Mouse (Mus musculus) gastrocnemius, adult 8-10 months (tissue): ENCODE results near the gene Trcg1. TPM values are rescaled to one million over a fixed set of nuclear protein-coding genes. Genes with fewer than 3 reads are reported as not detected.

Experiments used
- DNase-seq, 2 experiments: peaks; one replicate each; pipeline ENCODE4 v3.0.0; 2022; ENCODE audit warnings: low spot score in 2 of 2
- total RNA-seq, 4 experiments: library from RNA; stranded (reverse); gene quantifications; 2 replicates each; pipeline ENCODE4 v1.2.4; 2022

The Trcg1 gene
- total RNA-seq, 4 experiments from 2014 or later = not detected

- DNase-seq = no peak
Measured at GRCm38 (mm10) chr9:57295666-57296065, 59.3 kb downstream of the Trcg1 start.

- DNase-seq = no peak
Measured at GRCm38 (mm10) chr9:57296277-57296676, 59.9 kb downstream of the Trcg1 start.

- DNase-seq = no peak
Measured at GRCm38 (mm10) chr9:57297938-57298337, 61.6 kb downstream of the Trcg1 start.

Other genes with a start within 250 kb of the Trcg1 start
- 1 to 10 TPM; 2.1 to 5.7 (median 2.6) TPM for gene Ptpn9, start 241.6 kb upstream of the Trcg1 start, total RNA-seq
- 10 to 100 TPM; 18.6 to 23.0 (median 19.8) TPM for gene Sin3a, start 164.5 kb upstream of the Trcg1 start, total RNA-seq
- gene Man2c1, start 105.9 kb upstream of the Trcg1 start, total RNA-seq = 10 to 100 TPM; 22.1 to 36.3 (median 29.0) TPM
- 1 to 10 TPM; 4.4 to 7.2 (median 5.7) TPM for gene Neil1, start 88.3 kb upstream of the Trcg1 start, total RNA-seq
- 10 to 100 TPM; 24.9 to 32.8 (median 31.1) TPM for gene Commd4, start 78.2 kb upstream of the Trcg1 start, total RNA-seq
- 1 to 10 TPM; 1.8 to 3.3 (median 2.5) TPM for gene 1700017B05Rik, start 26.1 kb downstream of the Trcg1 start, total RNA-seq
- 10 to 100 TPM in 1 of 4 experiments, 1 to 10 TPM in 3; 7.0 to 10.8 (median 7.6) TPM for gene Ppcdc, start 203.6 kb downstream of the Trcg1 start, total RNA-seq
- 1 to 10 TPM in 1 of 4 experiments, under 1 TPM in 3; 0.34 to 1.3 (median 0.76) TPM for gene Scamp5, start 231.5 kb downstream of the Trcg1 start, total RNA-seq